Mouse (Mus musculus) ES-Bruce4 (cell line): Measurements from ENCODE around the gene Atf7. TPM values are rescaled to one million over a fixed set of nuclear protein-coding genes. Genes with fewer than 3 reads are reported as not detected.
A peak's percentile ranks its signal among the peaks of the same experiment; 100 is the strongest.

Source experiments
- H3K27ac ChIP-seq: 2 replicates; pipeline ENCODE4 v1.5.1; 2012; ENCODE audit warnings: low read length, inconsistent platforms; ENCODE audit not compliant: insufficient read depth
- H3K27me3 ChIP-seq: 2 replicates; pipeline ENCODE4 v1.6.1; 2012; ENCODE audit warnings: mild to moderate bottlenecking, low read length, inconsistent platforms; ENCODE audit not compliant: control insufficient read depth, poor library complexity, insufficient read depth, severe bottlenecking
- H3K36me3 ChIP-seq: 2 replicates; pipeline ENCODE4 v1.6.1; 2012; ENCODE audit warnings: inconsistent platforms, mild to moderate bottlenecking, low read length, moderate library complexity; ENCODE audit not compliant: control insufficient read depth, poor library complexity, insufficient read depth, severe bottlenecking
- H3K4me1 ChIP-seq: one replicate; pipeline ENCODE4 v1.8.1; 2011; ENCODE audit warnings: low read length; ENCODE audit not compliant: control insufficient read depth, insufficient read depth
- H3K4me3 ChIP-seq: 2 replicates; pipeline ENCODE4 v1.5.1; 2011; ENCODE audit warnings: low read depth, mild to moderate bottlenecking, low read length
- H3K9ac ChIP-seq: 2 replicates; pipeline ENCODE4 v1.6.1; 2012; ENCODE audit warnings: low read depth, mild to moderate bottlenecking, inconsistent platforms; ENCODE audit not compliant: poor library complexity, severe bottlenecking
- H3K9me3 ChIP-seq: replicated peaks from 2 replicates; pipeline ENCODE4 v1.6.1; 2012; ENCODE audit warnings: mild to moderate bottlenecking, low read length, inconsistent platforms; ENCODE audit not compliant: control insufficient read depth, poor library complexity, insufficient read depth, severe bottlenecking
- CTCF ChIP-seq: IDR thresholded peaks from one replicate; pipeline ENCODE4 v1.8.1; 2011; ENCODE audit warnings: low read depth, low read length
- EP300 ChIP-seq: IDR thresholded peaks from 2 replicates; pipeline ENCODE4 v1.6.1; 2011; ENCODE audit warnings: low read depth, low read length; ENCODE audit not compliant: insufficient read depth
- POLR2A ChIP-seq: IDR thresholded peaks from one replicate; pipeline ENCODE4 v1.8.1; 2011; ENCODE audit warnings: low read length; ENCODE audit not compliant: insufficient read depth
- polyA plus RNA-seq: library from polyadenylated mRNA; stranded (reverse); fragments of >200 nt; gene quantifications from 2 replicates; pipeline ENCODE4 v1.2.4, GENCODE M21; 2011; ENCODE audit warnings: low read depth; ENCODE audit not compliant: missing spikeins, insufficient read depth, insufficient read length

The Atf7 gene
- polyA plus RNA-seq, 1 experiment, result 40.2 TPM

DNA sequence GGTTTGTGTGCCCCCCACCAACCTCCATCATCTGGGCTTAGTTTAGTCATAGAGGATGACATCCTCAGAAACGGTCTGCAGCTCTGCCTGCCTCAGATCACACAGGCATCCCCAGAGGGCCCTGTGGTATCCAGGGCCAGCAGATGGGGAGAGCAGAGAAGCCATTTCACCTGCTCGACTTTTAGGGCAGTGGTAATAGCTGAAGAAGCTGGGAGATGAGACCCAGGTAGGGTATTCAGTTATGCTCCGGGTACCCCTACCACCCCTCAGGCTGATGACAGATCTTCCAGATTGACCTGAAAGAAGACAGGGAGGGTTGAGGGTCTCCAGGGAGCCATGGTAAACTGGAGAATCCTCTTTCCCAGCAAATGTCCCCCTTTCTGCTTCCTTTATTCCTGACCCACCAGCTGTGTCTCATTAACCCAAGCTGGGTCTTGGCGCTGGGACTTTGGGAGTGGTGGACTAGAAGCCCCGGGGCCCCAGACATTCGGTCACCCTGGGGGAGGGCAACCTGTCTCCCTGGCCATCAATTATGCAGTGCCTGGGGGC lies 113.9 kb downstream of the Atf7 start:
- no peak for TF ChIP-seq POLR2A
- TF ChIP-seq EP300, result no peak
- TF ChIP-seq CTCF, result no peak
- H3K36me3 ChIP-seq, result no peaks in the 10 kb centered on the region; the same call in 1 of the 2 replicates
- H3K27ac ChIP-seq, result 0 out of 2 replicates have a peak overlapping the region, but pooled peaks have one; percentile 12
- peaks cover 7% of the 10 kb centered on the region for H3K4me1 ChIP-seq
- no peaks in the 10 kb centered on the region for H3K27me3 ChIP-seq
- H3K9ac ChIP-seq, result no peak overlapping the region
- H3K9me3 ChIP-seq, result no peaks in the 10 kb centered on the region
- H3K4me3 ChIP-seq, result no peak overlapping the region

GRCm38 (mm10) chr15:102510590-102511284 lies 114.5 kb downstream of the Atf7 start:
- Histone ChIP-seq H3K36me3 (no peaks in the 10 kb centered on the region; the same call in 1 of the 2 replicates), H3K27me3 (no peaks in the 10 kb centered on the region), H3K27ac (peak overlapping the region; percentile 12; the same call in 1 of the 2 replicates), H3K9me3 (no peaks in the 10 kb centered on the region), H3K4me1 (peaks cover 6% of the 10 kb centered on the region), H3K4me3 (peak overlapping the region; percentile 76), H3K9ac (peak overlapping the region; percentile 50)
- TF ChIP-seq POLR2A (peak; percentile 43), CTCF (no peak)

GRCm38 (mm10) chr15:102510110-102510509 lies 115.2 kb downstream of the Atf7 start:
- Histone ChIP-seq H3K9me3 (no peaks in the 10 kb centered on the region), H3K27me3 (no peaks in the 10 kb centered on the region), H3K36me3 (no peaks in the 10 kb centered on the region; the same call in 1 of the 2 replicates), H3K4me1 (peaks cover 5% of the 10 kb centered on the region), H3K9ac (peak overlapping the region; percentile 50), H3K4me3 (peak overlapping the region; percentile 76), H3K27ac (0 out of 2 replicates have a peak overlapping the region, but pooled peaks have one; percentile 31)
- TF ChIP-seq POLR2A, result no peak
- no peak for TF ChIP-seq EP300
- no peak for TF ChIP-seq CTCF

DNA sequence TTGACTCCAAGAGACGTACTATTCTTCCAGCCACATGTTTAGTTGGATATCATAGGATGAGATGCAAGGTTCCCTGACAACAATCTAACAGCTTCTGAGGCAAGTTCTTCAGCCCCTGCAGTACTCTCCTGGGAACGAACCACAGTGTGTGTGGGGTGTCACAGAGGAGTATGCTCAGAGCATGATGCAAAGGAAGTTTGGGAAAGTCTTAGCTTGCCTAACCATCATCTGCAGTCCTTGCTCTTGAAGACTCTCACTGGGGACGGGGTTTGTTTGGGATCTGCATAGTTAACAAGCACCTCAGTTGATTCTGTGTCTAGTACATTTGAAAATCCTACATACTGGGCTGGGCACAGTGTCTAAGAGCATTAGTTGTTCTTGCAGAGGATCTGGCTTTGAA lies 116.9 kb downstream of the Atf7 start:
- H3K36me3 ChIP-seq, result peaks cover 12% of the 10 kb centered on the region
- no peaks in the 10 kb centered on the region for H3K27me3 ChIP-seq
- no peak for TF ChIP-seq EP300
- TF ChIP-seq CTCF, result no peak
- TF ChIP-seq POLR2A, result no peak
- no peaks in the 10 kb centered on the region for H3K9me3 ChIP-seq
- H3K27ac ChIP-seq, result no peak overlapping the region
- peaks cover 6% of the 10 kb centered on the region for H3K4me1 ChIP-seq
- H3K9ac ChIP-seq, result no peak overlapping the region
- H3K4me3 ChIP-seq, result no peak overlapping the region

- Histone ChIP-seq H3K4me3 (no peak overlapping the region), H3K27me3 (no peaks in the 10 kb centered on the region), H3K4me1 (peaks cover 6% of the 10 kb centered on the region), H3K36me3 (peaks cover 20% of the 10 kb centered on the region), H3K9ac (no peak overlapping the region), H3K27ac (no peak overlapping the region), H3K9me3 (no peaks in the 10 kb centered on the region)
- no peak for TF ChIP-seq EP300
- TF ChIP-seq CTCF, result no peak
- TF ChIP-seq POLR2A, result no peak
Measured at GRCm38 (mm10) chr15:102507561-102507960, 117.7 kb downstream of the Atf7 start.

GRCm38 (mm10) chr15:102506864-102507263 lies 118.4 kb downstream of the Atf7 start:
- H3K27me3 ChIP-seq, result no peaks in the 10 kb centered on the region
- H3K27ac ChIP-seq, result no peak overlapping the region
- H3K4me3 ChIP-seq, result no peak overlapping the region
- no peaks in the 10 kb centered on the region for H3K9me3 ChIP-seq
- peaks cover 27% of the 10 kb centered on the region for H3K36me3 ChIP-seq
- no peak overlapping the region for H3K9ac ChIP-seq
- H3K4me1 ChIP-seq, result peaks cover 3% of the 10 kb centered on the region
- no peak for TF ChIP-seq CTCF
- no peak for TF ChIP-seq POLR2A
- no peak for TF ChIP-seq EP300
